Mouse (Mus musculus): ENCODE results near the gene Pcnx3. TPM values are rescaled to one million over a fixed set of nuclear protein-coding genes. Genes with fewer than 3 reads are reported as not detected.

The Pcnx3 gene
- polyA plus RNA-seq, 1 experiment = 67.4 TPM

GRCm38 (mm10) chr19:5620007-5620406 is 68.7 kb downstream of the Pcnx3 start:
- Histone ChIP-seq H3K4me3 (ENCODE audit: control insufficient read depth, low read depth, low read length) (no peak overlapping the region), H3K27me3 (ENCODE audit: control insufficient read depth, insufficient read depth, low read length) (no peaks in the 10 kb centered on the region), H3K36me3 (ENCODE audit: control insufficient read depth, insufficient read depth, low read length) (no peaks in the 10 kb centered on the region), H3K4me1 (ENCODE audit: control insufficient read depth, insufficient read depth, low read length) (no peaks in the 10 kb centered on the region), H3K27ac (ENCODE audit: control insufficient read depth, insufficient read depth, low read depth, low read length) (no peak overlapping the region)
- TF ChIP-seq POLR2A (IDR thresholded peaks at IDR 0.05; ENCODE audit: control insufficient read depth, low read depth, low read length) (no peak), CTCF (IDR thresholded peaks at IDR 0.05; ENCODE audit: control insufficient read depth, insufficient read depth, insufficient replicate concordance, low read depth, low read length) (no peak)

- H3K36me3 ChIP-seq (ENCODE audit: control insufficient read depth, insufficient read depth, low read length) = no peaks in the 10 kb centered on the region
- no peaks in the 10 kb centered on the region for H3K27me3 ChIP-seq (ENCODE audit: control insufficient read depth, insufficient read depth, low read length)
- no peak overlapping the region for H3K4me3 ChIP-seq (ENCODE audit: control insufficient read depth, low read depth, low read length)
- TF ChIP-seq POLR2A (IDR thresholded peaks at IDR 0.05; ENCODE audit: control insufficient read depth, low read depth, low read length) (no peak), CTCF (IDR thresholded peaks at IDR 0.05; ENCODE audit: control insufficient read depth, insufficient read depth, insufficient replicate concordance, low read depth, low read length) (no peak)
- H3K27ac ChIP-seq (ENCODE audit: control insufficient read depth, insufficient read depth, low read depth, low read length) = no peak overlapping the region
- peaks cover 2% of the 10 kb centered on the region for H3K4me1 ChIP-seq (ENCODE audit: control insufficient read depth, insufficient read depth, low read length)
Observed at GRCm38 (mm10) chr19:5614953-5615352, 73.8 kb downstream of the Pcnx3 start.

Other genes with a start within 250 kb of the Pcnx3 start
- 3.2 TPM in 2 replicates for gene Fosl1, start 241.4 kb downstream of the Pcnx3 start, polyA plus RNA-seq (2012; rRNA removed)
- 0.65 and 0.89 TPM in 2 replicates for gene Ccdc85b, start 231.0 kb downstream of the Pcnx3 start, polyA plus RNA-seq (2012; rRNA removed)
- 70.0 and 71.3 TPM in 2 replicates for gene Fibp, start 228.3 kb downstream of the Pcnx3 start, polyA plus RNA-seq (2012; rRNA removed)
- 0.14 TPM in 1 of 2 replicates, not detected in the other for gene Ctsw, start 220.4 kb downstream of the Pcnx3 start, polyA plus RNA-seq (2012; rRNA removed)
- 17.3 and 17.6 TPM in 2 replicates for gene Efemp2, start 215.0 kb downstream of the Pcnx3 start, polyA plus RNA-seq (2012; rRNA removed)
- 55.3 and 69.7 TPM in 2 replicates for gene Mus81, start 200.5 kb downstream of the Pcnx3 start, polyA plus RNA-seq (2012; rRNA removed)
- gene Cfl1, start 198.5 kb downstream of the Pcnx3 start, polyA plus RNA-seq (2012; rRNA removed) = 225 and 243 TPM in 2 replicates
- gene 1700020D05Rik, start 185.1 kb downstream of the Pcnx3 start, polyA plus RNA-seq (2012; rRNA removed) = 289 and 311 TPM in 2 replicates
- 11.0 and 12.7 TPM in 2 replicates for gene Snx32, start 178.4 kb downstream of the Pcnx3 start, polyA plus RNA-seq (2012; rRNA removed)
- 8.5 and 10.1 TPM in 2 replicates for gene Ovol1, start 128.3 kb downstream of the Pcnx3 start, polyA plus RNA-seq (2012; rRNA removed)
- gene Ap5b1, start 120.9 kb downstream of the Pcnx3 start, polyA plus RNA-seq (2012; rRNA removed) = 15.4 and 16.7 TPM in 2 replicates
- 27.3 and 36.7 TPM in 2 replicates for gene Rnaseh2c, start 87.0 kb downstream of the Pcnx3 start, polyA plus RNA-seq (2012; rRNA removed)
- 108 and 120 TPM in 2 replicates for gene Kat5, start 78.7 kb downstream of the Pcnx3 start, polyA plus RNA-seq (2012; rRNA removed)
- gene Rela, start 51.4 kb downstream of the Pcnx3 start, polyA plus RNA-seq (2012; rRNA removed) = 42.5 and 44.5 TPM in 2 replicates
- 5.5 and 9.4 TPM in 2 replicates for gene Sipa1, start 25.2 kb downstream of the Pcnx3 start, polyA plus RNA-seq (2012; rRNA removed)
- 24.6 and 31.8 TPM in 2 replicates for gene Map3k11, start 166 bp downstream of the Pcnx3 start, polyA plus RNA-seq (2012; rRNA removed)
- gene Kcnk7, start 15.5 kb upstream of the Pcnx3 start, polyA plus RNA-seq (2012; rRNA removed) = 10.2 and 10.8 TPM in 2 replicates
- 105 and 122 TPM in 2 replicates for gene Ehbp1l1, start 37.4 kb upstream of the Pcnx3 start, polyA plus RNA-seq (2012; rRNA removed)
- gene Fam89b, start 40.7 kb upstream of the Pcnx3 start, polyA plus RNA-seq (2012; rRNA removed) = 256 and 286 TPM in 2 replicates
- 7.6 and 8.1 TPM in 2 replicates for gene Ltbp3, start 52.0 kb upstream of the Pcnx3 start, polyA plus RNA-seq (2012; rRNA removed)
- 43.1 and 46.7 TPM in 2 replicates for gene Scyl1, start 82.5 kb upstream of the Pcnx3 start, polyA plus RNA-seq (2012; rRNA removed)
- gene Frmd8, start 186.4 kb upstream of the Pcnx3 start, polyA plus RNA-seq (2012; rRNA removed) = 25.3 and 28.1 TPM in 2 replicates
- 20.1 and 26.1 TPM in 2 replicates for gene Slc25a45, start 188.9 kb upstream of the Pcnx3 start, polyA plus RNA-seq (2012; rRNA removed)
- 0.84 and 0.94 TPM in 2 replicates for gene Tigd3, start 205.2 kb upstream of the Pcnx3 start, polyA plus RNA-seq (2012; rRNA removed)
- 63.6 and 69.2 TPM in 2 replicates for gene Dpf2, start 224.1 kb upstream of the Pcnx3 start, polyA plus RNA-seq (2012; rRNA removed)
- gene Cdc42ep2, start 235.9 kb upstream of the Pcnx3 start, polyA plus RNA-seq (2012; rRNA removed) = 0.89 and 0.90 TPM in 2 replicates